Mouse (Mus musculus) c-Kit-positive CD71-positive TER-119-negative erythroid progenitor cells, embryonic 14.5 days (primary cell): ENCODE results near the gene Hrasls5.

Source experiments
- DNase-seq: peaks from one replicate; pipeline ENCODE4 v3.0.0-alpha.2; 2013; ENCODE audit warnings: low read depth

Gene Hrasls5

DNA sequence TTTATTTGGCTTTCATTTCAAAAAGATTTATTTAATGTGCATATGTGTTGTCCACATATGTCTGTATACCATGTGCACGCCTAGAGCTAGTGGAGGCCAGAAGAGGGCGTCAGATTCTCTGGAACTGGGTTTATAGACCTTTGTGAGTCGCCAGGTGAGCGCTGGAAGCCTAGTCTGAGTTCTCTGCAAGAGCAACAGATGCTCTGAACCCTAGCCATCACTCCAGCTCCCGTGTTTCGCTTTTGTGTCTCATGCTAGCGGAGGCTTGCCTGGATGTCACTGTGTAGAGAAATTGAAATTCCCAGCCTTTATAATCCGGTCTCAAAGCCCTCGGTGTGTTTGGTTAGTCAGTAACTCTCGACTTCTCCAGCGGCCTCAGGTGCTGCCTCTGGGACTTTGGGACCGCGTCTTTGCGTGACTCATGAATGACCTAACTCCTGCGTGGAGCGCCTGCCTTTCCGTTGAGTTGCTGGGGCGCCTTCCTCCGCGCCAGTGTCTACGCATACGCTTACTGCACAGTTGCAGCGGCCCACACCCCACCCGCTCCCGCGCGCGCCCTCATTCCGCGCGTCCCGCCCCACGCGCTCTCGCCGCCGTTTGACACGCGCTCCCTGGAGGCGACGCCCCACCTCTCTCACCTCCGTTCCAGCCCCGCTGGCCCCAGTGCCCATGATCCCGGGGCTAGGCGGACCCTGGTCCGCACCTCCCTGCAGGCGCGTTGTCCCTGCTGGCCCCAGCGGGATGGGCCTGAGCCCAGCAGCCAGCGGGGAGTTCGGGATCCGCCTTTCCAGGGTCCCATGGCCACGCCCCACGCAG lies at the start of gene Hrasls5:
TSS of gene Hrasls5 (plus strand) at position 600 of the 816 bp plus-strand sequence.
- no peak for DNase-seq

GRCm38 (mm10) chr19:7562601-7563129 lies 49.7 kb upstream of the Hrasls5 start:
- no peak for DNase-seq

DNA sequence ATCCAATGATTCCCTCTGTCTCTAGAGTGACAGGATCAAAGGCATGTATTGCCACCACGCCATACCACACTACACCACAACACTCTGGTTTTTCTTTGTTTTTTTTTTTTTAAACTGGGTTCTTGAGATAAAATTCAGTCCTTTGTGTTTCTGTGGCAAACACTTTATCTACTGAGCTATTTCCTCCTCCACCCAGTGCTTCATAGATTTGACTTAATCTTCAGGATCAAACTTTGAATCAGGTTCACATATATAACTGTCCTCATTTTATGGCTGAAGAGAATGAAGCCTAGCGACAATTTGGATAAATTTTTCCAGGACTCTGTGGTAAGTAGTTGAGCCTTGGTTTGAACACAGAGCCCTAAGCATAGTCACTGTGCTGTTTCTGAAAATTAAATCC lies 48.7 kb upstream of the Hrasls5 start:
- DNase-seq, result no peak

DNA sequence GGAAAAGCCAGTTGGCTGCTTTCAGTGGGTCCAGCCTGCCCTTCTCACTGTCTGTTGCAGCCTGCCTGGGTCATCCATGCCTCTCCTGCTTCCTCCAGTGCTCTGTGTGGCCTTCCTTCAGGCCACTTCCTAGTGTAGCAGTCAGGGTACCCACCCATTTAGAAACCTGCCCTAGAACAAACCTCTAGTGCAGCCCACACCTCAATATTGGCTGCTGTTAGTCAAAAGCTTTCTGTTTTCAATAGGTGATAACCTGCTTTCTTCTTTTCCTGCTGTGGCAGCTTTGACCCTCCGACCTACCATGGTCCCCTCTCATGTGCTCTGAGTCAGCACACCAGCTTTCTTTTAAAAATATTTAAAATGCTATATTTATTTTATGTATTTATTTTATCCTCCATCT lies 47.9 kb upstream of the Hrasls5 start:
- no peak for DNase-seq

- DNase-seq, result no peak
Observed at GRCm38 (mm10) chr19:7566826-7567225, 45.5 kb upstream of the Hrasls5 start.

DNA sequence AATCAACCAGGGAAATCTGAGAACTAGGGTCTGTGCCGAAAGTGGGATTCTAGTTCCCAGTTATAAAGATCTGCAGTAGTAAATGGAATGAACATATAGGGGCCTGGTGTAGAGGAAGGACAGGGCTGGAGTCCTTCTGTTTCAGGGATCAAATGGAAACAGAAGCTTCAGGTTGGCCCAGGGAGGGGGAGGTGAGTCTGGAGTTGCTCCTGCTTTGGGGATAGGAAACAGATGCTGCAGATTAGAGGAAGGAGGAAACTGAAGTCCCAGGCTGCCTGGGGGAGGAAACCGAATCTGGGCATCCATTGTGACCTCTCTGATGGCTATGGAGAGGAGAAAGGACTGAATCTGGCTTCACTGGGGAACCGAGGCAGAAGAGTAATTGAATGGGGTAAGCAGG lies 44.0 kb upstream of the Hrasls5 start:
- DNase-seq, result no peak

GRCm38 (mm10) chr19:7569650-7570049 lies 42.7 kb upstream of the Hrasls5 start:
- no peak for DNase-seq

- DNase-seq, result no peak
Observed at GRCm38 (mm10) chr19:7576180-7576579, 36.2 kb upstream of the Hrasls5 start.

GRCm38 (mm10) chr19:7577710-7578109 lies 34.6 kb upstream of the Hrasls5 start:
- no peak for DNase-seq

DNA sequence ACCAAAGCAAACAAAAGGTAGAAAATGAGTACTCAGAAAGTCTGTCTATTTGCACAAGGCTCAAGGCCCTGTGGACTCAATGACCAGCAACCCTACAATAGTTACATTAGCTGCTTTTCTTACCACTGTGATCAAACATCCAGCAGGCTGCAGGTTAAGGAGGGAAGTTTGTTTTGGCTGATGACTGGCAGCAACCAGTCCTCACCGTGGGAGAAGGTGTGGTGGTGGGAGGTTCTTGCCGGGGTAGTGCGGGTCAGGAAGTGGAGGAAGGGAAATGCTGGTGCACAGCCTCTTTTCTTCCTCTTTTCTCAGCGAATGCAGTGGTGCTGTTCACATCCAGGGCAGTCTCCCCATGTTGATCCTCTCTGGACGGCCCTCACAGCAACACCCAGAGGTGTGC lies 31.3 kb upstream of the Hrasls5 start:
- DNase-seq, result no peak

DNA sequence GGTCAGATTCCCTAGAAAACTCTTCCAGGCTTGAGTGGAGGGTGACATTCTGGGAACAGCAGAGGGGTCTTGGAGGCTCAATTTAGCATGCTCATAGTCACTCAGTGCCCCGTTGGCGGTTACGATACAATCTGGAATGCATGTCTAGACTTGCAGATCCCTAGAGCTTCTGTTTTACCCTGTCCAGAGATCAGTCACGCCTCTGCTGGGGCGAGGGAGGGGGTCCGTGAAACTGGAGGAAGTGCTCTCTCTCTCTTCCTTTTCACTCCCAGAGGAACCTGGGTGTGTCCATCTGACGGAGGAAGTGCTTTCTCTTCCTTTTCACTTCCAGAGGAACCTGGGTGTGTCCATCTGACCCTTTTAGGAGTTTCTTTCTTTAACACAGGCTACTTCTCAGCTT lies 29.2 kb upstream of the Hrasls5 start:
- DNase-seq, result no peak

- DNase-seq, result no peak
Observed at GRCm38 (mm10) chr19:7583599-7583998, 28.7 kb upstream of the Hrasls5 start.

GRCm38 (mm10) chr19:7585279-7585678 lies 27.1 kb upstream of the Hrasls5 start:
- no peak for DNase-seq

- no peak for DNase-seq
Observed at GRCm38 (mm10) chr19:7585764-7586163, 26.6 kb upstream of the Hrasls5 start.

GRCm38 (mm10) chr19:7590795-7591194 lies 21.5 kb upstream of the Hrasls5 start:
- no peak for DNase-seq

- DNase-seq, result no peak
Observed at GRCm38 (mm10) chr19:7592018-7592417, 20.3 kb upstream of the Hrasls5 start.

DNA sequence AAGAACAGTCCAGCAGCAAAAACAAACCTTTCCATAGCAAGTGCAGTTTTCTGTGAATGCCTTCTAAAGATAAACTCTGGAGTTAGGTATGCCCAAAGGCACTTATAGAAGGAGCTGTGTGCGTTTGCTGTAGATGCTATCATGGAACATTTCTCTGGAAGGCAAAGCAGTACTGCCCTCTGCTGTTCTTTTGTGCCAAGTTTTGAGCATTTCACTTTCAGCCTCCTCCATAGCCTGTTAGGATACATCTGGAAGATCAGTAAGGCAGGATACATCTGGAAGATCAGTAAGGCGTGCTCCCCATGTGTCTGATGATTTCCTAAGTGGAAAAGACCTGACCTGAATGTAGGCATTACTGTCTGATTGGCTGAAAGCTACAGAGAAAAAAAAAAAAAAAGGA lies 16.8 kb upstream of the Hrasls5 start:
- peak; percentile 20 for DNase-seq

- no peak for DNase-seq
Observed at GRCm38 (mm10) chr19:7598481-7598880, 13.9 kb upstream of the Hrasls5 start.

- no peak for DNase-seq
Observed at GRCm38 (mm10) chr19:7601551-7601950, 10.8 kb upstream of the Hrasls5 start.

DNA sequence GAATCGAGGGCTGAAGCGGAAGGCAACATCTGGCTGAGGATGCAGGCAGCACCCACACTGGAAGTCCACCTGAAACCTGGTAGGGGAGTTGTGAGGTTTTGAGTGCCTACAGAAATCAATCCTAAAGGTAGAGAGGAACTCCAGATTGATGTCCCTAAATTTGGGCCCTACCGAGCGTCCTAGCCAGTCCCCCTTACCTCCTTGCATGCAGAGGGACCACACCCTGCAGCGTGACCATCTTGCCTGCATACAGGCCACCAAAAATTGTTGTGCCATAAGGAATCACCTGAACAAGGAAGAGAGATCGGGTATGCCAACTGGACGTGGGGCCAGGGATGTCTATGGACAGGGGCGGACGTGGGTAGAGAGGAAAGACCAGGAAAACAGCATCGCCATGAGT lies 8.2 kb upstream of the Hrasls5 start:
- DNase-seq, result no peak

DNA sequence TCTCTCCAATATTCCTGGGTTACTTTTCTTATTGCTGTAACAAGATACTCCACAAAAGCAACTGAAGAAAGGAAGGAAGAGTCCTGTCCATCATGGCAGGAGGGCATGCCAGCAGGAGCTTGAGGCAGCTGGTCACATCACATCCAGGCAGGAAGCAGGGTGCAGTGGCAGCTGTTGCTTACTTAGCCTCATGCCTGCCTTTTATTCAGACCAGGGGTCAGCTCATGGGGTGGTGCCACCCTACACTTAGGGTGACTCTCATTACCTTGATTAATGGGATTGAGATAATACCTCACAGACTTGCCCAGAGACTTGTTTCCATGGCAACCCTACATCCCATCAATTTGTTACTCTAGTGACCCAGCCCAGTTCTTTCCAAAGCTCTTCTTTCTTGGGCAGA lies 7.3 kb upstream of the Hrasls5 start:
- DNase-seq, result no peak

DNA sequence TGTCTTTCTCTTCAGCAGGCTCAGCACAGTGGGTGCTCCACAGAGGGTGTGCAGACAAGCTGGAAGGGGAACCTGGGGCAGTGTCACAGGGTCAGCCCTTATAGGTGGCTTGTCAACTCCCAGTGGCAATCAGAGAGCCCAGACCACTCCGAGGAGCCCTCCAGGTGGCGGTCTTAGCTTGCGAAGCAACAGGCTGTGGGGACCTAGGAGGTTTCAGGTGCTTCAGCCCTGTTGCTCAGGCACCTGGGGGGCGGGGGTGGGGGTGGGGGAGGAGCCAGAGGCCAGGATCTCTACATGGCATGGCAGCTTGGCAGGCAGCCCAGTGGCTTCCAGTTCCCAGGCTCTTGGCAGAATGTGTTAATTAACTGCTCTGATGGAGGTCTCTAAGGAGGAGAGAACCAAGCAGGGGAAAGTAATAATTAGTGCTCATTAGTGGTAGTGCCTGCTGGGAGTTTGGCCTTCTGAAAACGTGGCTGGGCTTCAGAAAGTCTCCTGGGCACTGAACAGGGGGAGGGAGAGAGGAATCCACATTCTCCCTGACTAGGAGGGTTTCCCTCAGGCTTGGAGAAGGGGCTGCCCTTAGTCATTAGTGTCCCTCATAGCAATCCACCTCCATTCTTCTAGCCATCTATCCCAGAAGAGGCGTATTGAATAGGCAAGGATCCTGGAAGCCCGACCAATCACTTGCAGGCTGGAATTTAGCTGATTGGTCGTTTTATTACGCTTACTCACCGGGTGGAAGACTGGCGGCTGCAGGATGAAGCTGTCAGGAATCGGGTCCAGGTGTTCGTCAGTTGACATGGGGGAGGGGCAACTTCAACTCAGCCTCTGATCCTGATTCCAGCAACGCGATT lies 6.2 kb upstream of the Hrasls5 start:
- DNase-seq, result no peak
